Mouse (Mus musculus) brain, embryonic 14.5 days (tissue): ENCODE results near the gene Etl4. TPM values are rescaled to one million over a fixed set of nuclear protein-coding genes. Genes with fewer than 3 reads are reported as not detected.
"Not testable (repeated sequence)": the region's sequence is repeated elsewhere in the genome, so short reads cannot be mapped to it uniquely, and the experiment has no call there.

Experiments
- DNase-seq: peaks from one replicate; pipeline ENCODE4 v3.0.0-alpha.2; 2011; ENCODE audit warnings: low read depth
- CTCF ChIP-seq: fragments of 200-500 bp; IDR thresholded peaks from 2 replicates; pipeline ENCODE4 v1.5.1; 2012; ENCODE audit warnings: inconsistent platforms, mild to moderate bottlenecking, moderate library complexity, borderline replicate concordance; ENCODE audit not compliant: insufficient read depth, insufficient read length; ENCODE audit errors: extremely low read depth
- POLR2A ChIP-seq: fragments of 200-500 bp; IDR thresholded peaks from 2 replicates; pipeline ENCODE4 v1.6.1; 2012; ENCODE audit warnings: mild to moderate bottlenecking, inconsistent platforms, borderline replicate concordance; ENCODE audit not compliant: poor library complexity, insufficient read depth, insufficient read length, severe bottlenecking; ENCODE audit errors: extremely low read depth
- polyA plus RNA-seq: library from polyadenylated mRNA; depleted of rRNA; stranded (reverse); fragments of >200 nt; gene quantifications from 2 replicates; pipeline ENCODE4 v1.2.3, GENCODE M21; 2012

The Etl4 gene
- polyA plus RNA-seq, 1 experiment: 12.3 TPM

- no peak for TF ChIP-seq CTCF
- no peak for TF ChIP-seq POLR2A
- DNase-seq: peak; percentile 8
Measured at GRCm38 (mm10) chr2:20290982-20291740, 381.6 kb downstream of the Etl4 start.

DNA sequence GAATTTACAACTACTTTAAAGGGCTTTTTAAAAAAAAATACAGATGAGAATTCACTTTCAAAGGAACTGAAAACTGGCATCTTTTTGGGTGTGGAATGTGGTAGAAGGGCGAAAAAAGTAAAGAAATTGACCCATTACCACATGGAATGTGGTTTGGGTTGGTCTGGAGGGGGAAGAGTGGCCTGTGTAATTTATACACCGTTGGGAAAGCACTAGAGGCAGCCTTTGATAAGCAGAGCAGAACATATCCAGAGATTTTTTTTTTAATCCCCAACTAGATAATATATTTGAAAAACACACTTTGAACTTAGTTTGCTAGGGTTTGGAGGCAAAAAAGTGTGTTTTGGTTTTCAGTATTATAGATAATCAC, 382.1 kb downstream of the Etl4 start:
- DNase-seq: no peak
- TF ChIP-seq CTCF (no peak), POLR2A (no peak)

DNA sequence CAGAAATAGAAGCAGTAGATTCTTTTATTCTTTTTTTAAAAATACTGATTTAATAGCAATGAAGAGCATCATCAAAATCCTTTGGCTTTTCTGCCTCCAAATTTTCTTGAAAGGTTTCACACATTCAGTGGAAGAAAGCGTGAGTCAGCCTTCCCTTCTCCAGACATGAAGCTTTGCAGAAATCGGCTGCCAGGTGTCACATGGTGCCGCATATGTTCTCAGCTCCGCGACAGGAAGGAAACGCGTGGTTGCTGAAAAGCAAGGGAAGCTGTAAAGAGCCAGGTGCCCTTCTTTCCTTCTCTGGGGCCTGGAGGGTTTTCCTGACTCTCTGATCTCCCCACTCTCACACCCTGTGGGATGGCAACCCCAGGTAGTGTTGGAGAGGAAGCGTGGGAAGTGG, 383.8 kb downstream of the Etl4 start:
- TF ChIP-seq CTCF (no peak), POLR2A (no peak)

GRCm38 (mm10) chr2:20294596-20294995, 385.0 kb downstream of the Etl4 start:
- TF ChIP-seq CTCF (no peak), POLR2A (no peak)
- no peak for DNase-seq

More for the DNA sequence above, 383.8 kb downstream of the Etl4 start:
- peak; percentile 59 for DNase-seq

GRCm38 (mm10) chr2:20302517-20302916, 392.9 kb downstream of the Etl4 start:
- TF ChIP-seq CTCF: no peak
- no peak for TF ChIP-seq POLR2A
- DNase-seq: no peak

DNA sequence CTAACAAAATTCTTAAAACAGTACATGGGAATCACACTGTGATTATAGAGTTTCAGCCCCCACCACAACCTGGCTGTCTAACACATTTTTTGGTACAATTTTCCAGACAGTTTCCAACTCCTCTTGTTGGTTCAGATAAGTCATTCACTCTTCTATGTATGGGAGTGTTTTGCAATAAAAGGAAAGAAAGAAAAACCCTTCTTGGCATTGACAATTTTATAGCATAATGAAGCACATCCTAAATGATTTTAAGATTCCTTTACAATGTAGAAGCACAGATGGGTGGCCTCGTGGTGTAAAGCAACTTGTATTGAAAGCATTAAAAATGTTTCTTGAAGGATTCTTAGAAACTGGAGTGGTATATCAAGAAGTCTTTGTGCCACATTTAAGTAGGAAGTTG, 415.4 kb downstream of the Etl4 start:
- TF ChIP-seq POLR2A (no peak), CTCF (no peak)
- no peak for DNase-seq

- TF ChIP-seq CTCF (no peak), POLR2A (no peak)
- no peak for DNase-seq
Measured at GRCm38 (mm10) chr2:20336176-20336575, 426.6 kb downstream of the Etl4 start.

DNA sequence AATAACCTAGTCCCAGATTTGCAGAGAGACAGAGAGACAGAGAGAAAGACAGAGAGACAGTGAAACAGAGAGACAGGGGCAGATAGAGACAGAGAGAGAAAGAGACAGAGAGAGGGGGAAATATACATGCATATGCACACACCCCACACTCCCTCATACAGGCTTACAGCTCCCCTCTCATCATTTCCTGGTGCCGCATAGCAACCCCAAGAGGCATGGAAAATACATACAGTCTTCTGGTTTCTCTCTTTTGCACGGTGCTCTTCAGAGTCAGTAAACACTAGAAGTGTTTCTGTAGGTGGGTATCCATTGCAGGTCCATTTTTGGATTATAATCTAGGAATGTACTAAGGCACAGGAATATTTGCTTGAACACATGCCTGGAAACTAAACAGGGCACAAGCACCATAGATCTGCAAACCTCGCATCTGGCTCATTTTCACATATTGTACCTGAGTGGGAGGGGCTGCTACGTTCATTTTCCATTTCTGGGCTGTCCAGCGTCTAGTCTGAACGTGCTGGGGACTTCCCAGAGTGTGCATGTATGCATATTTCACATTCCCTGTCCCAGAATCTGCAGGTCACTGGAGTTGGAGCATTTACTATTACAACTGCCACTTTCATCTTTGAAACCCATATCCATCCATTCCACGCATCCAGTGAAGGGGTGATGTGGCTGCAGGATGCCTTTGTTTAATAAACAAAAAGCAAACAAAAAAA, 429.6 kb downstream of the Etl4 start:
- no peak for TF ChIP-seq POLR2A
- TF ChIP-seq CTCF: no peak
- DNase-seq: no peak

- TF ChIP-seq CTCF (no peak), POLR2A (no peak)
- peak; percentile 50 for DNase-seq
Measured at GRCm38 (mm10) chr2:20339919-20340318, 430.3 kb downstream of the Etl4 start.

- TF ChIP-seq POLR2A (no peak), CTCF (no peak)
- DNase-seq: no peak
Measured at GRCm38 (mm10) chr2:20346873-20347272, 437.3 kb downstream of the Etl4 start.

DNA sequence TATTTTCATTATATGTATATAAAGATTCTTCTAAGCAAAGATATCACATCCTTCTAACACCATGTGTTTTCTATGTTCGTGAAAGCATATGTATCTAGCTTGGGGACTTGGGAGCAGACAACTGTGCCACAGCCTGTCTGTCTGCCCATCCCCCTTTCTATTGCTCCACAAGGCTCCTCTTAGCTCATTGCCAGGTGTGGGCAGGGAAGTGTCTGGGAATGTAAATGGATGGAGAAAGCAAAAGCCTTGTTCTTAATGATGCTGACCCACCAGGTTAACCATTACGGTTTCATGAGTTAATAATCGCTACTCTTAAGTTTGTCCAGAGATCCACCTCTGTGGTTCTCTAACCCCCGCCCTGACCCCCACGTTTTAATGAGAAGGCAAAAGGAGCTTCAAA, 439.7 kb downstream of the Etl4 start:
- peak; percentile 47 for DNase-seq
- TF ChIP-seq POLR2A (no peak), CTCF (no peak)

GRCm38 (mm10) chr2:20352796-20353195, 443.2 kb downstream of the Etl4 start:
- DNase-seq: no peak
- TF ChIP-seq POLR2A (no peak), CTCF (no peak)

DNA sequence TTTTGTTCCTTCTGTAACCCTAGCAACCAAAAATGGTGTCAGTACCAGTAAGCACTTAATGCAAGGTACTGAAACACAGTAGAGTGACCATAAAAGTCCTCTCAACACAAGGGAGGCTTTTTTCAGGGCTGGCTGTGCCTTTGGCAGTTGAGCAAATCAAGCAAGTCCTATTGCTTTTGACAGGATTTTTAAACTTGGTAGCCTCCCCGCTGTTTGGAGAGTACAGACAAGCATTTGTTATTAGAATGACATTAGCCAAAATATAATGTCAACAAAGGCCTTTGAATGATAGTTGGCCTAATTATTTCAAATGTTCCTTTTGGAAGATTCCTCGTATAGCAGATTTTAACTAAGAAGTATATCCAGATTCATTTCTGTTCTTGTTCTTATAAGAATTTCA, 467.4 kb downstream of the Etl4 start:
- TF ChIP-seq POLR2A (no peak), CTCF (no peak)
- DNase-seq: no peak

DNA sequence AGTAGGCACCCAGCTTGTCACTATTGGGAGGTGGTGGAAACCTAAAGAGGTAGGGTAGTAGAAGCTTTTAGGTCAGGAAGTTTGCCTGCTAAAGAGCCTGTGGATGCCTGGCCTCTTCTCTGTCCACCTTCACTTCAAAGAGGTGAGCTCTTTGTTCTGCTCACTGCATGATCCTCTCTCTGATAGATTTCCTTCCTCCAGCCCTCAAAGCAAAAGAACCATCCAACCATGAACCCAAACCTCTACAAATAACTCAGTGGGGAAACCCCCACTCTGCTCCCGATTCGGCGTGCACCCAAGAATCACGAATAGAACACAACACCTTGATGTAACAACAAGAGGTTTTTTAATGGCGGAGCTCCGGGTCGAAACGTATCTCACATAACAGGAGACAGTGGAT, 471.3 kb downstream of the Etl4 start:
- DNase-seq: not testable (repeated sequence)
